Mouse (Mus musculus): Measurements from ENCODE around the gene Med19.
"Not testable (repeated sequence)": the region's sequence is repeated elsewhere in the genome, so short reads cannot be mapped to it uniquely, and the experiment has no call there.

Med19 gene

GRCm38 (mm10) chr2:84666081-84666480 is 12.1 kb upstream of the Med19 start:
- DNase-seq (ENCODE audit: low spot score): no peak

GRCm38 (mm10) chr2:84669828-84670568 is 8.2 kb upstream of the Med19 start:
- DNase-seq (ENCODE audit: low spot score): peak; percentile 48

GRCm38 (mm10) chr2:84670569-84670933 is 7.7 kb upstream of the Med19 start, which contains the start of gene Selenoh:
TSS of gene Selenoh (minus strand) at chr2:84670770.
- peak; percentile 86 for DNase-seq (ENCODE audit: low spot score)

GRCm38 (mm10) chr2:84671535-84671934 is 6.7 kb upstream of the Med19 start:
- DNase-seq (ENCODE audit: low spot score): not testable (repeated sequence)

GRCm38 (mm10) chr2:84677270-84677967 is 783 bp upstream of the Med19 start:
- peak; percentile 73 for DNase-seq (ENCODE audit: low spot score)

- DNase-seq (ENCODE audit: low spot score): no peak
Observed at GRCm38 (mm10) chr2:84679016-84679415, 814 bp downstream of the Med19 start, which contains the start of gene Tmx2. TSS of gene Tmx2 (minus strand) at chr2:84679140.

- no peak for DNase-seq (ENCODE audit: low spot score)
Observed at GRCm38 (mm10) chr2:84682605-84683183, 4.5 kb downstream of the Med19 start.

- DNase-seq (ENCODE audit: low spot score): no peak
Observed at GRCm38 (mm10) chr2:84688080-84688844, 10.1 kb downstream of the Med19 start.

- DNase-seq (ENCODE audit: low spot score): no peak
Observed at GRCm38 (mm10) chr2:84690050-84690449, 11.8 kb downstream of the Med19 start.

- DNase-seq (ENCODE audit: low spot score): no peak
Observed at GRCm38 (mm10) chr2:84695007-84695695, 16.9 kb downstream of the Med19 start.

GRCm38 (mm10) chr2:84703497-84703896 is 25.3 kb downstream of the Med19 start:
- DNase-seq (ENCODE audit: low spot score): no peak

- no peak for DNase-seq (ENCODE audit: low spot score)
Observed at GRCm38 (mm10) chr2:84704329-84704728, 26.1 kb downstream of the Med19 start.

- no peak for DNase-seq (ENCODE audit: low spot score)
Observed at GRCm38 (mm10) chr2:84705295-84705694, 27.1 kb downstream of the Med19 start.

GRCm38 (mm10) chr2:84707523-84707922 is 29.3 kb downstream of the Med19 start:
- no peak for DNase-seq (ENCODE audit: low spot score)

- DNase-seq (ENCODE audit: low spot score): no peak
Observed at GRCm38 (mm10) chr2:84711898-84712297, 33.7 kb downstream of the Med19 start.

GRCm38 (mm10) chr2:84714422-84714810 is 36.2 kb downstream of the Med19 start:
- no peak for DNase-seq (ENCODE audit: low spot score)

GRCm38 (mm10) chr2:84714811-84715561 is 36.8 kb downstream of the Med19 start, which contains the start of gene Zdhhc5:
TSS of gene Zdhhc5 (minus strand) at chr2:84715180.
- peak; percentile 98 for DNase-seq (ENCODE audit: low spot score)

- peak; percentile 96 for DNase-seq (ENCODE audit: low spot score)
Observed at GRCm38 (mm10) chr2:84715562-84716361, 37.6 kb downstream of the Med19 start.

GRCm38 (mm10) chr2:84716423-84717355 is 38.5 kb downstream of the Med19 start:
- DNase-seq (ENCODE audit: low spot score): peak; percentile 50
